Mouse (Mus musculus): ENCODE data around the gene Ece1. TPM values are rescaled to one million over a fixed set of nuclear protein-coding genes. Genes with fewer than 3 reads are reported as not detected.

Ece1 gene
- total RNA-seq, 2 experiments from 2014 or later: 49.3 to 57.2 TPM

DNA sequence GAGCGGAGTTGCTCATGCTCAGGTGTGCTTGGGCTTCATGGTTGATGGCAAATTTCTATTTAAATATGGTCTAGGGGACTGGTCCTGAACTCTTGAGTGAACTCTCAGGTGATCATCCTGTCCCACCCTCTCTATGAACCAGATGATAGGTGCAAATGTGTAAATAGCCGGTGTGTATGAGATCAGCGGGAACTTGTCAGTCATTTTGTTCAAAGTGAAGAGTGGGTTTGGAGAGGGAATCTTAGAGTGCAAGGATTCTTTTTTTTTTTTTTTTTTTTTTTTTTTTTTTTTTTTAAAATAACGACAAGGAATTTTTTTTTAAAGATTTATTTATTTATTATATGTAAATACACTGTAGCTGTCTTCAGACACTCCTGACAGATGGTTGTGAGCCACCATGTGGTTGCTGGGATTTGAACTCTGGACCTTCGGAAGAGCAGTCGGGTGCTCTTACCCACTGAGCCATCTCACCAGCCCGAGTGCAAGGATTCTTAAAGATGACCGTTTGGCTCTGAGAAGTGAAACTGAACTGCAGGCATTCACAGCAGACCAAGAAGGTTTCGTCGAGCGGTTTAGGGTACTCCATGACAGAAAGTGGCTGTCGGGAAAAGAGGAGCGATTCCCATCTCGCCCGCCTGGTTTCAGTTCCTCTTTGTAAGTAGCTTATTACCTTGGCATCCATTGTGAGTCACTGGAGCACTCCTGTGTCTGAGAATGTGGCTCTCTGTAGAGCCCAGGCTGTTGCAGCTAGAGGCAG, 151.9 kb downstream of the Ece1 start:
- no peak for DNase-seq (ENCODE audit: low spot score in 2 of 2)

Other genes with a start within 250 kb of the Ece1 start
- gene Rap1gap, start 197.5 kb upstream of the Ece1 start, total RNA-seq (2021): 100 to 1,000 TPM; 242 to 257 TPM
- gene Alpl, start 65.9 kb upstream of the Ece1 start, total RNA-seq (2021): 1 to 10 TPM; 5.3 to 5.6 TPM
- gene Eif4g3, start 130.8 kb downstream of the Ece1 start, total RNA-seq (2021): 100 to 1,000 TPM; 162 to 164 TPM

Measured in layer of hippocampus, postnatal 14 days (tissue).